Mouse (Mus musculus) ovary, adult 18-20 months (tissue): ENCODE measurements around the gene Tns4.

Experiments used
- DNase-seq: peaks from one replicate; pipeline ENCODE4 v3.0.0; 2022; ENCODE audit warnings: low spot score, mixed read lengths

Tns4 gene

GRCm38 (mm10) chr11:99117907-99118306, 28.8 kb upstream of the Tns4 start:
- no peak for DNase-seq

- no peak for DNase-seq
Observed at GRCm38 (mm10) chr11:99115940-99116339, 26.8 kb upstream of the Tns4 start.

GRCm38 (mm10) chr11:99113111-99113510, 24.0 kb upstream of the Tns4 start:
- no peak for DNase-seq

GRCm38 (mm10) chr11:99112700-99113099, 23.6 kb upstream of the Tns4 start:
- no peak for DNase-seq

- no peak for DNase-seq
Observed at GRCm38 (mm10) chr11:99111631-99112030, 22.5 kb upstream of the Tns4 start.

GRCm38 (mm10) chr11:99111155-99111554, 22.0 kb upstream of the Tns4 start:
- DNase-seq, result no peak

- DNase-seq, result no peak
Observed at GRCm38 (mm10) chr11:99110370-99111110, 21.4 kb upstream of the Tns4 start.

GRCm38 (mm10) chr11:99108296-99108695, 19.2 kb upstream of the Tns4 start:
- no peak for DNase-seq

GRCm38 (mm10) chr11:99105981-99106726, 17.0 kb upstream of the Tns4 start:
- no peak for DNase-seq

- DNase-seq, result no peak
Observed at GRCm38 (mm10) chr11:99104609-99105410, 15.7 kb upstream of the Tns4 start.

- DNase-seq, result no peak
Observed at GRCm38 (mm10) chr11:99102575-99103270, 13.6 kb upstream of the Tns4 start.

GRCm38 (mm10) chr11:99101693-99102092, 12.6 kb upstream of the Tns4 start:
- no peak for DNase-seq

GRCm38 (mm10) chr11:99100215-99100614, 11.1 kb upstream of the Tns4 start:
- no peak for DNase-seq

GRCm38 (mm10) chr11:99099516-99099915, 10.4 kb upstream of the Tns4 start:
- no peak for DNase-seq

- DNase-seq, result no peak
Observed at GRCm38 (mm10) chr11:99098924-99099323, 9.8 kb upstream of the Tns4 start.

GRCm38 (mm10) chr11:99096996-99097774, 8.1 kb upstream of the Tns4 start:
- DNase-seq, result no peak

- DNase-seq, result no peak
Observed at GRCm38 (mm10) chr11:99096417-99096816, 7.3 kb upstream of the Tns4 start.

GRCm38 (mm10) chr11:99095759-99096158, 6.7 kb upstream of the Tns4 start:
- no peak for DNase-seq

- no peak for DNase-seq
Observed at GRCm38 (mm10) chr11:99094911-99095676, 6.0 kb upstream of the Tns4 start.

GRCm38 (mm10) chr11:99093740-99094139, 4.6 kb upstream of the Tns4 start:
- no peak for DNase-seq
